Mouse (Mus musculus): ENCODE measurements around the gene Utp11. TPM values are rescaled to one million over a fixed set of nuclear protein-coding genes. Genes with fewer than 3 reads are reported as not detected.

Gene Utp11
- 18.9 and 23.4 TPM in 2 replicates for polyA plus RNA-seq (2015; fragmentation: Nextera tagmentation; extraction: Ambion mirVana)

DNA sequence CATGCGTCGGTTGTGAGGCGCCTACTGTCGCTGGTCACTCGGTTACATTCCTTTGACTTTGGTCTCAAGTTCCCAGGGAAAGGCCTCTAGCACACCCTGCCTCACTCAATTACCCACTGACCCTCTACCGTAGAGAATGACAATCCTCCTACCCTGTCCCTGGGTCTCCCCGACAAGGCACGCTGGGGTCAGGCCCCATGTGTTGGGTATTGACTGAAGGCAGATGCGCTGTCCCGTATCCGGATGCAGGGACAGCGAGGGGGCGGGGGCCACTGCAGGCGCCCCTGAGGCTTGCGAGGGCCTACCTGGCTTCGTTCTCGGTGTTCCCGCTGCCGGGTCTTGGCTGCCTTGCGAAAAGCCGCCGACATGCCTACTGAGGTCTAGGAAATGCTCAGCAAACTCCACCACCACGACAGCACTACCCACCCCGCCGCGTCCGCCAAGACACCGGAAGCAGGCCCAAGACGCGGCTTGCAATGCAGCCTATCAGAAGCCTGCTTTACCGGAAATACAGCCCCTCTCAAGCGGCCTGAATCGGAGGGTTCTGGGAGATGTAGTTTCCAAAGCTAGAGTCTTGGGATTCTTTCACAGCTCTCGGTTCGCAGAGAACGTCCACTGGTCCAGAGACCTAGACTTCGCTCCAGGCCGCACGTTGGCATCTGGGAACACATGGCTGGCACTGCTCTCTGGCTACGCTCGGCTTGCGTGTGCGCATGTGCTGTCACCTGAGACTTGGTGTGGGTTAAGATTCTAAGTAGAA lies at the start of gene Utp11:
Gene Utp11 (minus strand): TSS at position 466 of the 760 bp plus-strand sequence.
- under 1% methylated on average over 43 of the region's 43 CpGs for WGBS (ENCODE audit: insufficient replicate concordance)
- no peaks in the 10 kb centered on the region for H3K36me3 ChIP-seq (replicated peaks)
- peak within 1 kb of the TSS; percentile 51; the same call in 1 of the 2 replicates for H3K27ac ChIP-seq (replicated peaks)
- H3K4me2 ChIP-seq: peak within 1 kb of the TSS; percentile 78
- peak within 1 kb of the TSS; percentile 79 for H3K9ac ChIP-seq
- H3K4me3 ChIP-seq (replicated peaks): peak within 1 kb of the TSS; percentile 72
- no peaks in the 10 kb centered on the region for H3K9me3 ChIP-seq (replicated peaks)
- ATAC-seq (ENCODE audit: insufficient read depth): peak; percentile 96
- H3K27me3 ChIP-seq: peaks cover 11% of the 10 kb centered on the region
- H3K4me1 ChIP-seq (replicated peaks): peaks cover 43% of the 10 kb centered on the region

DNA sequence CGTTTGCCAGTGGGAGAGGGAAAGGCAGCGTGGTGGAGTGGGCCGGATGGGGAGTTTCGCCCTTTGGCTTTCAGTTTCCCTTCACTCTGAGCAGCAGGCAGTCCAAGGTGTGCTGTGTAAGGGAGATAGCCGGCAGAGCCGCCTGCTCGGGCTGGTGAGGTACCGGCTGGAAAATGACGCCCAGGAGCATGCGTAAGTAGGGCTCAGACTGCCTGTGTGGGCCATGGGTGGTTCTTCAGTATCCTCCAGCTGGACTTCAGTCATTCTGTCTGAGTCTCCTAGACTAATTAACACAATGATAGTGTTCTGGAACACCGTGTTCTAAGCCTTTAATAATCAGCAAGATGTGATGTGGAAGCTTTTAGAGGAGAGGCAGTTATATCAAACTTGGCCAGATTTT lies 49.4 kb upstream of the Utp11 start:
- Histone ChIP-seq H3K9ac (no peak overlapping the region), H3K4me2 (no peak overlapping the region; the same call in 1 of the 2 replicates), H3K36me3 (replicated peaks) (0 out of 2 replicates have a peak, but pooled peaks cover 3% of the 10 kb centered on the region), H3K27ac (replicated peaks) (no peak overlapping the region), H3K27me3 (no peaks in the 10 kb centered on the region), H3K4me1 (replicated peaks) (peaks cover 31% of the 10 kb centered on the region), H3K9me3 (replicated peaks) (no peaks in the 10 kb centered on the region), H3K4me3 (replicated peaks) (0 out of 2 replicates have a peak overlapping the region, but pooled peaks have one; percentile 57)
- ATAC-seq (ENCODE audit: insufficient read depth): no peak
- WGBS (ENCODE audit: insufficient replicate concordance): 77% methylated on average over 11 of the region's 11 CpGs

DNA sequence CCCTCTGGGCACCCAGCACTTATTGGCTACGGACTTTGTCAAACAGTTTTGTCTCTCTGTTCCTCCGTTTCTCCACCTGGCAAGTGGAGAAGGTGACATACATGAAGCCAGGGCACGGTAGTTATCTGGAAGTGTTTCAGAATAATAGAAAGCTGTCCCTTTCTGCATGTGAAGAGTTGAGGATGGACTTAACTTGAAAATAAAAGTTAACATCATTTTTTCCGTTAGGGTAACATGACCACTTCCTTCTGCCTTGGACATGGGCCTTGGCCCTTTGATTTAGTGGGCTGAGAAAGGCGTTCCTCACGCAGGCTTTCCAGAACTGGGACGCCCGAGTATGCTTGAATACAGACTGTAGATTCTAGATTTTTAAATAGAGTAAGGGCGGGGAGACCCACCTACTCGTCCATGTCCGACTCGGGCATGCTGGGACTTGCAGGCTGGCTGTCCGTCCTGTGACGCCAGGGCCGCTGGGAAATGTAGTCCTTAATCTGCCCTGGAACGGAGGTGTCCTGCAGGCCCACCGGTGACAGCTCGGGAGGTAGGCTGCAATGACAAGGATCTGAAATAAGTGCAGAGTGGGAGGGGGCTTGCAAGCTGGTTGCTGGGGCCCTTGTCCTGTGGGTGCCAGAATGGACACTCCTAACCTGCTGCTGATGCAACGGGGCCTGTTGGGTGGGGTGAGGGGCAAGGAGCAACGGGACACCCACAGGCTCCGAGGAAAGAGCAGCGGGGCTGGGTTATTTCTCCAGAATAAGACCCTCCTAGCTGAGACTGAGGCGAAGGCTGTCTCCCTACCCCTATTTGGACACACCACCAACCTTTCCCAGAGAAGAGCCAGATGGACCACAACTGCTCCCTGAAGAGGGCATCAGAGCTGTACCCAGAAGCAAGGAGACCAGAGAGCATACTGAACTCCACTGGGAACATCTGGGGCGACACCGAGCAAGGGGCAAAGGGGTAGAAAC lies 48.3 kb upstream of the Utp11 start, which contains the start of gene Inpp5b:
Gene Inpp5b (plus strand): TSS at position 475 of the 968 bp plus-strand sequence.
- Histone ChIP-seq H3K27ac (replicated peaks) (no peak within 1 kb of the TSS), H3K9me3 (replicated peaks) (no peaks in the 10 kb centered on the region), H3K27me3 (no peaks in the 10 kb centered on the region), H3K36me3 (replicated peaks) (0 out of 2 replicates have a peak, but pooled peaks cover 3% of the 10 kb centered on the region), H3K9ac (peak within 1 kb of the TSS; percentile 57), H3K4me1 (replicated peaks) (peaks cover 29% of the 10 kb centered on the region), H3K4me3 (replicated peaks) (peak within 1 kb of the TSS; percentile 57), H3K4me2 (peak within 1 kb of the TSS; percentile 74)
- ATAC-seq (ENCODE audit: insufficient read depth): peak; percentile 68
- WGBS (ENCODE audit: insufficient replicate concordance): 9% methylated on average over 25 of the region's 25 CpGs

- no peak overlapping the region for H3K9ac ChIP-seq
- no peak overlapping the region for H3K4me3 ChIP-seq (replicated peaks)
- no peak overlapping the region for H3K4me2 ChIP-seq
- no peaks in the 10 kb centered on the region for H3K9me3 ChIP-seq (replicated peaks)
- H3K27me3 ChIP-seq: no peaks in the 10 kb centered on the region
- ATAC-seq (ENCODE audit: insufficient read depth): no peak
- peaks cover under 1% of the 10 kb centered on the region; the same call in 1 of the 2 replicates for H3K36me3 ChIP-seq (replicated peaks)
- H3K4me1 ChIP-seq (replicated peaks): peaks cover 27% of the 10 kb centered on the region
- 61% methylated on average over 1 of the region's 1 CpGs for WGBS (ENCODE audit: insufficient replicate concordance)
- no peak overlapping the region for H3K27ac ChIP-seq (replicated peaks)
Measured at GRCm38 (mm10) chr4:124738783-124739182, 45.4 kb upstream of the Utp11 start.

DNA sequence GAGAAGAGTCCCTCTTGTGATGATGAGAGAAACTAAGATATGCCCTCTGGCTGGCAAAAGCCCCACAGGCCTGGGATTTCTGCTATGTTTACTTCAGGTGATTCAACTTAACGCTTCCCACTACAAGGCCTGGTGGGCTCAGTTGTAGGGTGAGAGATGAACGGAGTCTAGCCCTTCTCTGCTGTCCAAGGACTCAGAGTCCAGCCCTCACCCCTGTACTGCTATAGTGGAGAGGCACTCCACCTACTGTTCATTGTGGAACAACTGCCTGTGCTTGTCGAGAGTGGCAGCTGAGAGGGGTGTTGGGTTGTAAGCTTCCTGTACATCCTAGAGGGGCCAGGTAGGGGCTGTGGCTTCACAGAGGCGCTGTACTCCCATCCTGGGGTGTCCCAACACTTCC lies 44.6 kb upstream of the Utp11 start:
- H3K4me1 ChIP-seq (replicated peaks): peaks cover 27% of the 10 kb centered on the region
- no peaks in the 10 kb centered on the region for H3K27me3 ChIP-seq
- H3K9ac ChIP-seq: no peak overlapping the region
- WGBS (ENCODE audit: insufficient replicate concordance): 43% methylated on average over 4 of the region's 4 CpGs
- H3K36me3 ChIP-seq (replicated peaks): peaks cover 8% of the 10 kb centered on the region; the same call in 1 of the 2 replicates
- H3K9me3 ChIP-seq (replicated peaks): no peaks in the 10 kb centered on the region
- no peak overlapping the region for H3K27ac ChIP-seq (replicated peaks)
- no peak overlapping the region for H3K4me2 ChIP-seq
- ATAC-seq (ENCODE audit: insufficient read depth): no peak
- H3K4me3 ChIP-seq (replicated peaks): no peak overlapping the region

DNA sequence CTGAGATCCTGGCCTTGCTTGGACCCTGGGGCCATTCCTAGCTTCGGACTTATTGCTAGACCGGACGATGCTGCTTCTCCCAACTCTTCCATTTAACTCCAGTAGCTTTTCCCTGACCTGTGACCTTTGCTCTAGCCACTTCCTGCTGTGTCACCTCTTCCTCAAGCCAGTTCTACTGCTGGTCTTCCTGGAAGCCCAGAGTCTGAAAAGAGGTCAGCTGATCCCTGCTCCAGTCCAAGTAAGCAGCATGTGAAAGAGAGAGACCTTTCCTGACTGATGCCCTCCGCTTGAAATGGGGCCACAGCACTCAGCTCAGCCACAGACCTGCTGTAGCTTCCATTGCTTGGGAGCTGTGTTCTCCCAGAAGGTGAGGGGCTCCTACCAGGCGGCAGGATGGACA lies 44.1 kb upstream of the Utp11 start:
- WGBS (ENCODE audit: insufficient replicate concordance): 62% methylated on average over 5 of the region's 5 CpGs
- ATAC-seq (ENCODE audit: insufficient read depth): no peak
- H3K9ac ChIP-seq: no peak overlapping the region
- no peaks in the 10 kb centered on the region for H3K9me3 ChIP-seq (replicated peaks)
- no peak overlapping the region for H3K27ac ChIP-seq (replicated peaks)
- peaks cover 14% of the 10 kb centered on the region for H3K36me3 ChIP-seq (replicated peaks)
- H3K4me1 ChIP-seq (replicated peaks): peaks cover 22% of the 10 kb centered on the region
- no peak overlapping the region for H3K4me3 ChIP-seq (replicated peaks)
- H3K4me2 ChIP-seq: no peak overlapping the region
- no peaks in the 10 kb centered on the region for H3K27me3 ChIP-seq

DNA sequence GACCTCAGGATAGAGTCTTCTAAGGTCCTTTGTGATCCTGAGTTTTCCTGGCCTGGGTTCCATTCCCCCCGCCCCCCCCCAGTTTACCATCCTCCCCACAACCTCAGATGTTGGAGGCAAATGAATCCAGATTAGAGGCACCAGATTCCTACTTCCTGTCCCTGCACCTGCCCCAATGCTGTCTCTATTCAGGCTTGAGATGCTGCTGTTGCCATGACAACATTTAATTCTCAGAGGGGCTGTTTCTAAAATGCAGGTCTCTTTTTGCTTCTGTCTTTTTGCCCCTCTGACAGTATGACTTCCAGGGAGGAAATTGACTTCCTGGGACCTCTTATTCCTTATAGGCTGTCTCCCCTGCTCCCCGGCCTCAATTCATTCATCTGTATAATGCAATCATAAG lies 43.6 kb upstream of the Utp11 start:
- Histone ChIP-seq H3K4me3 (replicated peaks) (no peak overlapping the region), H3K4me2 (no peak overlapping the region), H3K9me3 (replicated peaks) (no peaks in the 10 kb centered on the region), H3K4me1 (replicated peaks) (peaks cover 17% of the 10 kb centered on the region), H3K27me3 (no peaks in the 10 kb centered on the region), H3K9ac (no peak overlapping the region), H3K27ac (replicated peaks) (no peak overlapping the region), H3K36me3 (replicated peaks) (peaks cover 19% of the 10 kb centered on the region)
- no peak for ATAC-seq (ENCODE audit: insufficient read depth)
- 53% methylated on average over 2 of the region's 2 CpGs for WGBS (ENCODE audit: insufficient replicate concordance)

- Histone ChIP-seq H3K4me1 (replicated peaks) (no peaks in the 10 kb centered on the region), H3K4me2 (no peak overlapping the region), H3K27me3 (no peaks in the 10 kb centered on the region), H3K36me3 (replicated peaks) (peaks cover 98% of the 10 kb centered on the region), H3K9me3 (replicated peaks) (no peaks in the 10 kb centered on the region), H3K4me3 (replicated peaks) (no peak overlapping the region), H3K27ac (replicated peaks) (no peak overlapping the region), H3K9ac (no peak overlapping the region)
- 87% methylated on average over 6 of the region's 6 CpGs for WGBS (ENCODE audit: insufficient replicate concordance)
- ATAC-seq (ENCODE audit: insufficient read depth): no peak
Measured at GRCm38 (mm10) chr4:124726121-124726520, 32.7 kb upstream of the Utp11 start.

GRCm38 (mm10) chr4:124719101-124719500 lies 25.7 kb upstream of the Utp11 start:
- no peak for ATAC-seq (ENCODE audit: insufficient read depth)
- Histone ChIP-seq H3K4me2 (no peak overlapping the region), H3K27me3 (no peaks in the 10 kb centered on the region), H3K36me3 (replicated peaks) (peaks cover 84% of the 10 kb centered on the region), H3K9ac (no peak overlapping the region), H3K27ac (replicated peaks) (no peak overlapping the region), H3K4me3 (replicated peaks) (no peak overlapping the region), H3K4me1 (replicated peaks) (peaks cover 20% of the 10 kb centered on the region), H3K9me3 (replicated peaks) (no peaks in the 10 kb centered on the region)
- 86% methylated on average over 4 of the region's 4 CpGs for WGBS (ENCODE audit: insufficient replicate concordance)

DNA sequence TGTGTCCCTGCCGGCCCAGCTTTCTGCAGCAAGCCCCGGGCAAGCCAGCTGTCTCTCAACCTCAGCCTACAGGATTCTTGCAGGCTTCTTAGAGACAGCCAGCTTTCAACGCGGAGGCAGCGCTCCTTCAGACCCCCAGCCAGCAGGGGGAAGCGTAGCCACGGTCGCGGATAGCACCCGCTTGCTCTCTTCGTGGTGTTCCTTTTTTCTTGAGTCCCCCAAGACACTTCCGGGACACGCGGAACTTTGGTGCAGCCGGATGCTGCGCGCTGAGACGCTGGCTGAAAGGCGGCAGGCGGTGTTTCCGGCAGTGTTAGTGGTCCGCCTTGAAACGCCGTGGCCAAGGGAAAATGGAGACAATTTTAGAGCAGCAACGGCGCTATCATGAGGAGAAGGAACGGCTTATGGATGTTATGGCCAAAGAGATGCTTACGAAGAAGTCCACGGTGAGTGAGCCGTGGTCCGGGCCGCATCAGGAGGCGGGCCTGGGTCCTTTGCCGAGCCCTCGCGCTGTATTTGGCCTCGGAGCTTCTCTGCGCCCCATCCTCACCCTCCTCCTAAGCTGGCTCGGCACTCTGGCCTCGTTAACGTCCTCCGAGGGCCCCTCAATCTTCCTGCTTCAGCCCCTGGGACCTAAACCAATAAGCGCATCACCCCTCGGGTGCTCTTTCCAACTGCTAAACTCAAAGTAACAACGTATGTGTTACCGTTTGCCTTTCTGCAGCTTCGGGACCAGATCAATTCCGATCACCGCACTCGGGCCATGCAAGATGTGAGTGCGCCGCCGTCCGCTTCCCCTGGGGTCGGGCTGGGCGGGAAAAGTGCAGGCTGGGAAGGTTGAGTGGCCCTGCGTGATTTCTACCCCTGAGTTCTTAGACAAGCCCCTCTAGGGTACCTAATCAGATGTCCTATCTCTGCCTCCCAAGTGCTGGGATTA lies 21.4 kb upstream of the Utp11 start, which contains the start of gene Sf3a3:
Gene Sf3a3 (plus strand): TSS at position 232 of the 937 bp plus-strand sequence.
- WGBS (ENCODE audit: insufficient replicate concordance): under 1% methylated on average over 57 of the region's 57 CpGs
- H3K27ac ChIP-seq (replicated peaks): peak within 1 kb of the TSS; percentile 80
- ATAC-seq (ENCODE audit: insufficient read depth): peak; percentile 81
- no peaks in the 10 kb centered on the region for H3K9me3 ChIP-seq (replicated peaks)
- H3K4me3 ChIP-seq (replicated peaks): peak within 1 kb of the TSS; percentile 86
- H3K9ac ChIP-seq: peak within 1 kb of the TSS; percentile 85
- no peaks in the 10 kb centered on the region for H3K27me3 ChIP-seq
- H3K4me2 ChIP-seq: peak within 1 kb of the TSS; percentile 77
- H3K36me3 ChIP-seq (replicated peaks): peaks cover 42% of the 10 kb centered on the region
- H3K4me1 ChIP-seq (replicated peaks): peaks cover 55% of the 10 kb centered on the region

All from liver, embryonic 15.5 days (tissue).